Mouse (Mus musculus) cerebellum, postnatal 10 days (tissue): ENCODE results near the gene Camk2g.

ENCODE experiments used
- DNase-seq, 2 experiments: peaks; one replicate each; pipeline ENCODE4 v3.0.0; 2021; ENCODE audit warnings: mixed read lengths in 2 of 2

The Camk2g gene

DNA sequence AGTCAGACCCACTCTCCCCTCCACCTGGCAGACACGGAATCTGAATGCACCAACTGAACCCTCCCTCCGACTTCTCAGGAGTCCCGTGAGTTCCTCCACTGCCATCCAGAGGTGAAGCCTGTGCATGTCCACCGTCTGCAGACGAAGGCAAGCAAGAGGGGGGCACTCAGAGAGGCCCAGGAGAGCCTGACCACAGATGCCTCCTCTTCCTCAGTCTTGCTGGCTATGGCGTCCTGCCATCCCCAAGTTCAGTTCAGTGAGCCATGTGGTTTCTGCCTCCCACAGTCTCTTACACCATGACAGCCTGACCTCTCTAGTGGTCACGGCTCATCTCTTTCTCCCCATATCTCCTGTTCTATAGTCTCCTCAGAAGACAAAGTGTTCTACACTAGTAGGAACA lies 9.2 kb downstream of the Camk2g start:
- DNase-seq, result no peak

DNA sequence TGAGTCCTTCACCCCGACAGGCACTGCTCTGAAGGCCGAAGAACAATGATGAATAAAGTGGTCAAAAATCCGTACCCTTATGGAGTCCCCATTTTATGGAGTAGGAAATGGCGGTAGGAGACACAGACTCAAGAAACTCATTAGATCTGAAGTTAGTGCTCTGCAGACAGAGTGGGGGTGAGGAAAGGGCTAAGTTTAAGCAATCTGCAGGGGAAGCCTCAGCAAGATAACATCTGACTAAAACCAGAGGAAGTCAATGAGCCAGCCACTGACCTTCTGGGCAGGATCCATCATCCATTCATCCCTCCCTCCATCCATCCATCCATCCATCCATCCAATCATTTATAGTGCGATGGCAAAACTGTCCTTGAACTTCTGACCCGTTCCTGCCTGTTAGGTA lies 10.4 kb downstream of the Camk2g start:
- DNase-seq, result no peak

DNA sequence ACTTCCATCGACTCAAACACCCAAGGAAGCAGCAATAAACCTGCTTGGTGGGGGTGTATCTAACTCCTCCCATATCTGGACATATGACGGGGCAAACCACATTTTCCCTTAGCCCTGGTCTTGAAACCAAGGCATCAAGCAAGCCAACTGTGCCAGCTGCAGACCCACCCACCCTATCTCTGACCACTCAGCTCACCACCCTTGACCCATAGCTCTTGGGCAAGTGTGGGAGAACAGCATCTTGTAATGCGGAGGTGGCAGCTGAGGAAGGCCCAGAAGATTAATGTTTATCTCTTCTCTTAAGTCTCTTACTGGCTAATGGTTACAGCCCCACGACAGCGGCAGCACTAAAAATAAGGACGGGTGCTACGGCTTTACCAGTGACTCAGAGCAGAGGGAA lies 11.0 kb downstream of the Camk2g start:
- DNase-seq, result no peak

DNA sequence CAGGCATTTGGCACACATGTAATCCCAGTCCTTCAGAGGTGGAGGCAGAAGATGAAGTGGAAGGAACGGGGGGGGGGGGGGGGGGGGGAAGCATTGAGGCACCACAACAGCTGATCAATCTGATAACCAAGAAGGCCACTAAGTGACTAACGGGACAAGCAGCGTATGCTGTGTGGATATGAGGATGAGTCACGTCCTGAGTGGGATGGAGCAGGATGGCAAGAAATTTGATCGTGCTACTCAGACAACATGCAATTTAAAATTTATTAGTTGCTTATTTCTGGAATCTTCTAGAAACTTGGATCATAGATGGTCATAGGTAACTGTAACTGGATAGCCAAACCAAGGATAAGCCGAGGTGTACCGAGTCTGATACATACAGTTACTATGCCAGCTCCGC lies 13.7 kb downstream of the Camk2g start:
- DNase-seq, result no peak

DNA sequence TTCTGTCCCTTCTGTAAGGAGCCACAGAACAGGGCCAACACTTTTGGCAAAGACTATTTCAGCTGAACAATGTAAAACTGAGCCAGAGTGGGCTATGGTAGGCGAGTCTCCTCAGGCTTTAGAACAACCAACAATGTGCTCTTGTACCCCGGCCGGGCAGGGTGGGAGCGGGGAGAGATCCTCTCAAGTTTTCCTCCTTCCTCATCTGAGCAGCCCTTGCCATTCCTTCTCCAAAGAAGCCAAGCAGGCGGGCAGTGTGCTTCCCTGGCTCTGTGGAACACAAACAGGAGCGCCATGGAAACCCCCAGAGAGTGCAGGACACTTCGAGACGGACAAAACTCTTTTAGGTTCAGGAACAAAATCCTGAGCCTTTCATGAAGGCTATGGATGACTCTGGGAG lies 15.4 kb downstream of the Camk2g start:
- DNase-seq, result peak in 1 of 2 experiments; percentile 37

DNA sequence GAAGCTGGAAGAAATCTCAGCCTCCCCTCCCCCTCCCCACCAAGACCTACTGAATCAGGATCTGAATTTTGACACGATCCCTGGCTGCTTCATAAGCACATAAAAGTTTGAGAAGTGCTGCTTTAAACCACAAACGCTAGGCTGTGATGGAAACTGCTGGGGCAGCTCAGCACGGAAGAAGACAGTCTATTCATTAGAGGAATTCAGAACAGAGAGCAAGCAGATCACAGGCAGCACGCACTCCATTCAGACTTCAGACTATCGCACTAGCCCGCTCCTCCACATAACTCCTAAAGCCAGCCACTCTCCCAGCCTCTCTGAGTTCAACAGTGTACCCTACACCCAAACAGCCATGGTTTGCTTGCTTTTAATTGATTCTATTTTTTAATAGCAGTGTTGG lies 18.2 kb downstream of the Camk2g start:
- DNase-seq, result no peak

DNA sequence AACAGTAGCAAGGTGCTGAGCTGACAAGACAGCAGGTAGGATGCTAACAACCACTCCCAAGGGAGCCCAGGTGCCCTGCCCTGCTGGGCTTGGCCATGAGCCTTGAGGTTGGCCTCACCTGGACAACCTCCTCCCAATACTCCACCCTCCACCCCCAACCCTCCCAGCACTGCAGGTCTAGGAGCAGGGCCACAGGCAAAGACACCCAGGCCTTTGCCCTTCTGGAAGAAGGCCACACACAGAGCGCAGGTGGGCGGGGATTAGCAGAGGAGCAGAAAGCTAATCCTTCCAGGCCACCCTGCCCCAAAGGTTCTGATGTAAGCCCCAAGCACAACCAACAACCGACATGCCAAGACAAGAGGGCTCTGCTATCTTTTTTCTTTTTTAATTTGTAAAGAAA lies 20.5 kb downstream of the Camk2g start:
- DNase-seq, result peak; percentile 29 to 41

DNA sequence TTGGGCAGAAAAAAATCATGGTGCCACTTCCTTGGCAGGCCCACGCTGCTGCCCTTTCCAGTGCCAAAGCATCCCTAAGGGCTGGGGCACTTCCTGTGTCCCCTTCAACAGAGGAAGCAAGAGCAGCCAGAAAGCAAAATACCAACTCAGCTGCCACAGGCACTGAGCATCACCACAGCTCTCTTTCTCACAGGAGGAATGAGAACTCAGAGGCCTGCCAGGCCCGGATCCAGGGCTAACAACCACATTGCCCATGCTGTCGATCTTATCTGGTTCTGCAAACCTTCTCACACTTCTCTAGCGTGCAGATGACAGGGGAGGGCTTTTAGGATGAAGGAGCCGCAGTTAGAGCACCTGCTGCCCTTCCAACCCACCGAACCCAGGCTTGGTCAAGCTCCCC lies 21.1 kb downstream of the Camk2g start:
- peak in 1 of 2 experiments; percentile 18 for DNase-seq

DNA sequence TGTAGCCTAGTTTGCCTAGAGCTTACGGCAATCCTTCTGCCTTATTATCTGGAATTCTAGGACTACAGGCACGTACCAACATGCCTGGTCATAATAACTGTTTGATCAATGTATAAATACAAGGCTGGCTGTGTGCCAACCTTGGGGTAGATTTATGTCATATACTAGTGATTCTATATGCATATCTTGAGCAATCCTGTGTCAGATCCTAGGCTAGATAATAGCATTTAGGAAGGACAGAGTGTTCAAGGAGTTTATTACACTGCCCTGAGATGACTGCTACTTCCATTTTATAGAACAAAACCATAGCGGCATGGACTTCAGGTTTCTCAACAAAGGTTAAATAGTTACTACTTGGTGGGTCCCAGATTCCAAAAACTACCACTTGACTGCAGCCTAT lies 21.9 kb downstream of the Camk2g start:
- no peak for DNase-seq

DNA sequence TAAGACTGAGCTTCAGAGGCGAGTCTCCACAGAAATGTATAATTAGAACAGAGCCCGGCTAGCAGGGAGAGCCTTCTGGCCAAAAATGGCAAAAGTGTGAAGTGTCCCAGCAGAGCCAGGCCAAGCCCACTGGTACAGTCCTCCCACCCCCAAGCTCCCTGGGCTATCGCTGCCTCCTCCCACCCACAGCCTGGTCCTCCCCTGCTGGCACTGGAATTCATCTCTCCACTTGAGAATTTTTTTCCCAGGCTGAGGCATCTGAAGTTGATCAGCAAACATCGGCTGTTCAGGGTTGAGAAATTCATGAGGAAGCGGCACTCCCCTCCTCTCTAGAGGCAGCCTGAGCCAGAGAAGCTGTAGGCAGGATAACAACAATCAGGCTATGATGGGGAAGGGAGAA lies 25.3 kb downstream of the Camk2g start:
- peak in 1 of 2 experiments; percentile 39 for DNase-seq

DNA sequence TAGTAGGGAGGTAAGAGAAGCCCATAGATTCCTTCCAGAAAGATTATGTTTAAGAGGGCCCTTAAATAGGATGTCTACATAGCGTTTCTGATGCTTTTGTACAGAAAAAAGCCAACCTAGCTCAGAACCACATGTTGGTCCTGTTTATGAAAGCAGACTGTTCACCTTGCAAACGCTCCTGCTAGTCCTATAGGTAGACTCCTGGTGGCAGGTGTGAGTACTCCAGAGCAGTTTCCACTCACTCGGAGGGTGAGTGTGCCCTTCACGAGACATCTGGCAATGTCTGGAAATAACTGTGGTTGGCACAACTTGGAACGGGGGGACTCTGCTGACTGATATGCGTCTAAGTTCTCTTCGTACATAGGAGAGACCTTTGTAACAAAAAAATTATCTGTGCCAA lies 26.0 kb downstream of the Camk2g start:
- no peak for DNase-seq

DNA sequence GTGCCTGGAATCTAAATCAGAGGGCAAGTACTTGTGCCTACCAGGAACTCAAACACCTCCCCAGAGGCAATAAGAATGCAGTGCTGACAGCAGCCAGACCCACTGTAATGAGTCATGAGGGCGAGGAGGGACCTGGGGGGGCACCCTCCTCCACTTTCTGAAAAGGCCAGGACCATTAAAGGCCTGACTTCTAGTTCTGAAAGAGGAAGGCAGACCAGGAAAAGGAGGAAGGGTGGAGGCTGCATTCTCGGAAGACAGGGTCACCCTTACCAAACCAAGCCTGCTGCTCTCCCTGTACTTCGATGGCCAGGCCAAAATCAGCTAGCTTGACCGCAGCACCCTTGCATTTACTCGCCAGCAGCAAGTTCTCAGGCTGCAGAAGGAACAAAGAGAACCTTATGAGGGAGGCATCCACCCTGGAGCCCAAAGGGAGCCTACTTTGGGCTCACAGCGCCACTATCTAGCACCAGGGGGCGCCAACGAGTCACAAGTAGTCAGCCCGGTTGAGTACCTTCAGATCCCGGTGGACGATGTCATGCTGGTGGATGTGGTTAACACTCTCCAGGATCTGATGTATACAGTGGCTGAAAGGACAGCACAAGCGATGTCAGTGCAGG lies 28.1 kb downstream of the Camk2g start:
- DNase-seq, result peak; percentile 92 to 95

DNA sequence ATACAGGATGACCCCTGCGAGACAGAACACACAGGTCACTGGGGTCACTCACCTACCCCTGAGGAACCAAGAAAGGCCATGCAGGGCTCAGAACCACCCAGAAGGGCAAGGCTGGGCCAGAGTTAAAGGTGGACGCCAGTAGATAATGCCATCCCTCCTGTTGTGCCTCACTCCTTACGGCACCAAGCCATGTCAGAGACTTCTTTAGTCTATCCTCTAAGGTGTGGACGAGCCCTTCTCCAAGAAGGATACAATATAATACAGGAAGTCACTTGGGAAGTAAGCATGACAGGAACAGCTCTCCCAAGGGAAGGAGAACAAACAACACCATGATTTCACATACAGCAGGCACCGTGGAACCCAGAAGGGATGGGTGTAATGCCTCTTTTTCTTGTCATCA lies 28.9 kb downstream of the Camk2g start:
- DNase-seq, result no peak

DNA sequence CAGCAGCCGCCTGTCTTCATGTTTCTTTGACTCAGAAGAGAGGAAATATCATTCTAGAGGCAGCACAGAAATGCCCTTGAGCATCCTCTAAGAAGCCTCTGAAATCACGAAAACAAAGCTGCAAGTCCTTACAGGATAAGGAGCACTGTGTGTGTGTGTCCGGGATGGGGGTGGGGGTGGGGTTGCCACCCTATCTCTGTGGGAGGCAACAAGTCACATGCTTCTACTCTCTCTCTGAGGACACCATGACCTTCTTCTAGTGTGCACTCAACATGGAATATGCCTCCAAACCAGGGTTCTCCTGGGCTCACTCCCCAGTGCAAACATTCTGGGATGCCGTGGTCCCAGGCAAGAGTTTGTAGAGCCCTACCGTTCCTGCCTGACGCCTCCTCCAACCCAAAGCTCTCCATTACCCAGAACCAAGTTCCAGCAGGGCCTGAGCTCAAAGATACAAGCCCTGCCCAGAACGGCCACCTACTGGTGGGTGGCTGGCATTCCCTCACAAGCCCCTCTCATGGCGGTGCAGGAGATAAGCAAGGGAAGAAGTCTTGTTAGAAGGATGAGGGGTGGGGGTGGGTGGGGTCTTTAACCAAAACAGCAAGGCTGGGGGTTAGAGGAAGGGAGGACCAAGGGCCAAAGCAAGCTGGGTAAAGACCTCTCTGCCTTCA lies 35.0 kb downstream of the Camk2g start:
- DNase-seq, result no peak

DNA sequence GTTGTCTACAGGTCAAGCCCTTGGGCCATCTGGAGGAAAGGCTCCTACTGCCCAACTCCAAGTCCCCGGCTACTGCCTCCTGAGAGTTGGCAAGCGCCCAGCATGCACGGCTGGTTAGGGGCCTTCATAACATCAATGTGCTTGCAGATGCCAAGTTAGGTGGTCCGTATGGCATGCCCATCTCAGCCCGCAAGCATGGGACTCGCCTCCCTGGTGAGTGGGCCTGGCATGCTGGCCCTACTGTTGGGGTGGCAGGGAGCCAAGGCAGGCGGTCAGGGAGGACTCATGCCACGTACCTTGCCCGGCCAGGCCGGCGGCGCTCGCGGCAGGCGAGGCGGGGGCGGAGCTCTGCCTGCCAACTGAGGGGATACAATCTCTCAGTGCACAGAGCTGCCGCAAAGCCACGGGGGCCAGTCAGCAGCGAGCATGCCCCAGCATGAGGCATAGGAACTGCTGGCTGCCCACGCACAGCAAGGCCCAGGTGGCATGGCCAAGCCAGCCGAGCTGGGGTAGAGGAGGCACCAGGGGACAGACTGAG lies 36.4 kb downstream of the Camk2g start:
- peak; percentile 81 to 88 for DNase-seq

DNA sequence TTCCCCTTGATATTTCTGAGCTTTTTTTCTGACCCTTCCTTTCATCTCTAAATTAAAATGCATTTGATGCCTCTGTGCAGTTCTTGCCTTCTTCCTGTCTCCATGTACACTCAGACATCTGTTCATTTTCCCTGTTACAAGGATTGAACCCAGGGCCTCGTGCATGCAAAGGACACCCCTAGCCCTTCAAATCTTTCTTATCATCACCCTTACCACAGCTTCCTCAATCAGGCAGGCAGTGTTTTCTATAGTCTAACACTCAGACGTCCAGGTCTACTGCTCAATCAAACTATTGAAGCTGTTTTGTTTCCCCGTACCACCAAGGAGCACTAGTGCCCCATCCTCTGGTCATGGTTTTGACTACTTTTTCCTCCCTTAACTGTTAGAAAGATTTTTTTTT lies 40.1 kb downstream of the Camk2g start:
- DNase-seq, result no peak

DNA sequence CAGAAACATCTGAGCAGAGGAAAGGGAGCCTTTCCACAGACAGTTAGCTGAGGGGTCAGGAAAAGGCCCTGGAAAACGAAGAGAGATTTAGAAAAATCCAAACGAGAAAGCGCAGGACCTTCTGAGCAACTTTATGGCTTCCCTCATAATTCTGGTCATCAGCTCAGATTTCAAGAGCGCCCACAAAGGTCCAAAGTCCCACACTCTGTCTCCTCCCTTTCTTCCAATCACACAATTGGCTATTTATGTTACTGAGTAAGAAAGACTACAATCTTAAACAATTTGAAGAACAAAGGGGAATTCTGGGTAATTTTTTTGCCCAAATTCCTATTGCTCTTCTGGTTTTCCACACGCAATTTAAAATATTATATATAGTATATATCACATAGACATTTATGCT lies 43.4 kb downstream of the Camk2g start:
- no peak for DNase-seq

DNA sequence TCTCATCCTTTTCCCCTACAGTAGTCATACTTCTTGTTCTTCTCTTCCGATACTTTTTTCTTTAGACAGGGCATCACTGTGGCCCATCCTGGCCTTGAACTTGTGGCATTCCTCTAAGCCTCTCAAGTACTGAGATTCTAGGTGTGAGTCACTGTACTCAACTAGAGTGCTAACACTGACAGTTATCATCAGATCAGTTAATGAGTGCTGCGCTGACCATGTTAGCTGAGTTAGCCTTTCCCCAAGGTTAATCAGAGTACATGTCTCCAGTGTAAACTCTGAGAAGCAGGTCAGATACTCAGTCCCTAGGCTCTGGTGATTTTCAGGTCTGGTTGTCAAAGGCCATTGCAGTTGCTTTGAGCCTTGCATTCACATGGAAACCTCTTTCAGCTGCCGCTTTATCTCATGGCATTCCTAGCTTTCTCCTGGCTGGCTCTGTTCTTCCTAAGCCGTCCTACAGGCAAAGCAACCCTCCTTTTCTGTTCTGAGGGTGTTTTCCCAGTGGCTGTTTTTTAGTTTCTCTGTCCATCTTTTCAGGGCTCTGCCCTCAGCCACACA lies 44.3 kb downstream of the Camk2g start:
- no peak for DNase-seq

DNA sequence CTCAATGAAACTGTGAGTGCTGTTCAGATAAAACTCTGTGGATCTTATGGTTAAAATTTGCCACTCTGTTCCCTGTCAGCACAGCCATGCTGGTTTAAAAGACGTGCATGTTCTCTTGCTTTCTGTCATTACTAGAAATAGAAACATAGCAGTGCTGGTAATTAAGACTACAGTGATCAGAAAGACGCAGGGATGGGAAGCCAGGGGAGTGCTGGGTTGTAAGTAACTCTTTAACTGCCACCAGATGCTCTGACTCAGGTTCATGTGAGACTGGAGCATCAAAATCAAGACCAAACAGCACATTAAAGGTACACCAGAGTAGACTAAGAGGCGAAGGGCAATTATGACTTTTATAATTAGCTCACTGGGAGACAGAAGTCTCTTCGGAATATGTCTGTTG lies 45.5 kb downstream of the Camk2g start:
- DNase-seq, result no peak

DNA sequence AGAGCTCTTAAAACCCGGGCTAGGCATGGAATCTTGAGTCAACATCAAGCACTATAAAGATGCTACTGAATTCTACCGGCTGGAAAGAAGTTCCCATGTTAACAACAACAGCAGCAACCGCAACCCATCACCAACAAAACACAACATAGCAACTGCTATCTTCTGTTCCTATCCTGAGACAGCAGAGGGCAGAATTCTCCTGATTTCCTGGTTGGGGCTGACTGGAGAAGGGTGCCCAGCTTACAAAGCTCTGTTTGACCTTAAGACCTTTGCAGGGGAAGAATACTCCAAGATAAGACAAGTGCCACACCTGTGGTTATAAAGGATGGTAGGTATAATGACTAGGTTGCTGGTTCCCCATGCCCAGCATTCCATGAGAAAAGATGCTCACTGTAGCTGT lies 47.0 kb downstream of the Camk2g start:
- DNase-seq, result peak in 1 of 2 experiments; percentile 17

DNA sequence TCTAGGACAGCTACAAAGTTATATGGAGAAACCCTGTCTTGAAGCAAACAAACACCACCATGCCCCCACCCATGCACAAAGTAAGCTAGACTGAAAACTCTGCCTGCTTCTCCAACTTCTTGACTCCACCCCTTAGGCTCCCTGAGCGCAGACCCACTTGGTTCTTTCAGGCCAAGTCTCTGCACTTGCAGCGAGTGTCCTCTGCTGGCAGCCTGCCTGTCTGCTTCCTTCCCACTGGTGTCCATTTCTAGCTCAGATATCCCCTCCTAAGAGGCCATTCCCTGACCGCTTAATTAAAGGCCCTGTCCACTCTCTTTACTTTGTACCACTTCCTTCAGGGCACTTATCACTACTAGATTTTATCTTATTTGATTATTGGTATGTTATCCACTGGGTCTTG lies 50.3 kb downstream of the Camk2g start:
- no peak for DNase-seq

DNA sequence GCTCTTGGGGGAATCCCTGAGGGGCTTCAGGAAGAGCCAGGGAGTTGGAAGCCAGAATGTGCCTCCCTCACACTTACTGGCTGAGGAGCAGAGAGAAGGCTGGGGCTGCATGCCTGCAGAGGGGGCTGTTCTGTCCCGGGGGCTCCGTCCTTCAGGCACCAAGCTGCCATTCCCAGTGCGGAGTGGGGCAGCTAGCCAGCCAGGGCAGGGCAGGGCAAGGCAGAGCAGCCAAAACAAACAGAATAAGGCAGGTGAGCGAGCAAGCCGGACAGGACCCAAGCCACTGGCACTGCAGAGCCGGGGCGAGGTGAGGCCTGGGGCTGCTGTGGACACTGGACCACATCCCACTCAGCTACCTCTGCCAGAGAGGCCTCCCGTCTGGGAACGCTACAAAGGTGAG lies 52.6 kb downstream of the Camk2g start:
- no peak for DNase-seq

DNA sequence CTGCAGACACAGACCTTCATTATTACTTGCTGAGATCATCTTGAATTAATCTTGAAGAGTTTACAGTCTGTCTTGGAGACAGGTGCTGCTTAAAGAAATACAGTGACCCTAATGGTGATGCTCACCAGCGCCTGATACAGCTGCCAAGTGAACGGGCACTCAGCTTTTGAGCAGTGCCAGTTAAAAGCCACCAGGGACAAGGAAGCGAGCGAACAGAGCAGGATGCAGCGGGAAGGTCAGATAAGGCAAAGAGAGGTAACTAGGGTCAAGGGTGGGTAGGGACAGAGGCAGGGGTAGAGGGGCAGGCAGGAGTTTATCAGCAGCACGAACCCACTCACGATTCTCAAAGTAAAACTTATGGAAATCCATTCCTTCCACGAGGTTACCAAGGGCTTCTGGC lies 55.4 kb downstream of the Camk2g start:
- no peak for DNase-seq

DNA sequence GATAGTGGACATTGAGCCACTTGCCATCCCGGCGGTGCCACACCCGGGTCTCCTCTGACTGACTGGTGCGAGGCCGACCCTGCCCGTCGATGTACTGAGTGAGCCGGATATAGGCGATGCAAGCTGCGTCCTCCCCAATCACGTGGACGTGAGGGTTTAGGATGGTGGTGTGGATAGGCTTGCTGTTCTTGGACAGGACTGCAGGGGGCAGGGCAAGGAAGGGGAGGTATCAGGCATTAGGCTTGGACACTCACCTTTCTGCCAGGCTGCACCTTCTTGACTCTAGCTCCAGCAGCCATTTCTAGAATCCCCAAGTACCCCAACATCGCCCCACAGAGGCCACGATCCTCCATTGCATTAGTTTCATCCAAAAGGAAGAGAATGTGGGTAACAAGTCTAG lies 56.6 kb downstream of the Camk2g start:
- DNase-seq, result peak; percentile 78 to 82
